14 mouse cellular contexts compared by ENCODE assay signal in the genomic region with DNA sequence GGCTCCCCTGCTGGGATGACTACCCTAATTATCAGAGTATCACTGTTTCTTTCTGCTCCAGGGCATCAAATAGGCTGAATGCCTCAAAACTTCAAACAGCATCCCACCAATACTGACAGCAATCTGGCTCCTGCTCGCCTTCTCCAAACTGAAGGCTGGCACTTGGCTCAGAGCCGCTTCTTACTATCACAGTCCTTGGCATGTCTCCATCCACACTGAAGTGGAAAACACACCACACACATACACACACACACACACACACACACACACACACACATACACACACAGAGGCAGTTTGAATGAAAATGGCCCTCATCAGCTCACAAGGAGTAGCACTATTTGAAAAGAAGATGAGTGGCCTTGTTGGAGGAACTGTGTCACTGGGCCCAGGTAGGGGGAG. TPM values are rescaled to one million over a fixed set of nuclear protein-coding genes. Genes with fewer than 3 reads are reported as not detected.
A peak's percentile ranks its signal among the peaks of the same experiment; 100 is the strongest.
DNase-seq lines count a peak whose midpoint lies in the region; ATAC-seq lines count a peak whose summit lies in the region.
"Had no signal": no experiment of that assay in that cellular context is flagged by ENCODE, and none has a peak within 500 bp of the region (broad histone marks: within the 10 kb centered on the region; RNA-seq: fewer than 3 reads in every experiment).

No protein-coding gene starts in this region.

- H3K4me3 ChIP-seq in midbrain, embryonic 16.5 days (ENCODE audit: low read depth, low read length): no peak overlapping the region

- H3K9me3 ChIP-seq in midbrain, embryonic 16.5 days (replicated peaks; ENCODE audit: control insufficient read depth, low read length, poor library complexity, severe bottlenecking): no peaks in the 10 kb centered on the region

- no peaks in the 10 kb centered on the region for H3K27me3 ChIP-seq in midbrain, embryonic 16.5 days (ENCODE audit: control insufficient read depth, insufficient read depth, low read depth, low read length)

- H3K4me2 ChIP-seq in midbrain, embryonic 16.5 days (ENCODE audit: low read length): no peak overlapping the region

- H3K9ac ChIP-seq in midbrain, embryonic 16.5 days (ENCODE audit: low read depth, low read length): no peak overlapping the region

- H3K27ac ChIP-seq in midbrain, embryonic 16.5 days (ENCODE audit: low read length): no peak overlapping the region
- H3K27ac ChIP-seq: kidney, postnatal 0 days had no signal

- H3K36me3 ChIP-seq in midbrain, embryonic 16.5 days (ENCODE audit: control insufficient read depth, insufficient read depth, low read length): no peaks in the 10 kb centered on the region

- no peaks in the 10 kb centered on the region for H3K4me1 ChIP-seq in midbrain, embryonic 16.5 days (ENCODE audit: control insufficient read depth, insufficient read depth, low read length)

- ATAC-seq in midbrain, embryonic 16.5 days: peak; percentile 64; the same call in 1 of the 2 replicates
- ATAC-seq in erythroblast, adult 5-6 weeks (replicated peaks; ENCODE audit: low FRiP score, poor library complexity, severe bottlenecking): no peak
- ATAC-seq: intestine, embryonic 16.5 days had no signal

- DNase-seq in cerebellum, postnatal 14 days: peak; percentile 66 to 75
- no peak for DNase-seq in cerebellum, adult 8-10 months
- peak; percentile 15 for DNase-seq in layer of hippocampus, adult 11-12 months (ENCODE audit: low spot score)
- DNase-seq in layer of hippocampus, postnatal 36 days: no peak
- peak; percentile 19 for DNase-seq in retina, postnatal 1 day
- DNase-seq in retina, embryonic 14.5 days (ENCODE audit: low spot score): no peak
- DNase-seq: adrenal gland, adult 2 months; heart, adult 11 months; lung, adult 18-20 months; thymus, postnatal 4 days had no signal

- WGBS in midbrain, embryonic 16.5 days: 76% methylated on average over 2 of the region's 2 CpGs

RNA-seq across cellular contexts. Expression of a gene that starts 35.8 kb away (rescaled TPM):
- 10 to 100 TPM; 23.9 to 27.1 TPM for total RNA-seq in layer of hippocampus, postnatal 36 days (2021)
- 41.1 and 45.3 TPM in 2 replicates for polyA plus RNA-seq in midbrain, embryonic 16.5 days (2015; fragmentation: Nextera tagmentation; extraction: Ambion mirVana)
- total RNA-seq in erythroblast, adult 5-6 weeks (2015; ENCODE audit: low replicate concordance): 4.8 and 12.1 TPM in 2 replicates
- total RNA-seq in erythroblast, adult 5-6 weeks (2017; ENCODE audit: low replicate concordance): 5.5 and 5.9 TPM in 2 replicates

Comparison
In these comparisons a context has a peak if more than half of its experiments do, and no peak if none do; other contexts are left out.
1. DNase-seq: peak in cerebellum, postnatal 14 days (2 of 2), layer of hippocampus, adult 11-12 months (single experiment) and retina, postnatal 1 day (single experiment); none in cerebellum, adult 8-10 months (single experiment), layer of hippocampus, postnatal 36 days (0 of 2) and retina, embryonic 14.5 days (single experiment).